Mouse (Mus musculus) layer of hippocampus, postnatal 25 days (tissue): ENCODE measurements around the gene Gm266. TPM values are rescaled to one million over a fixed set of nuclear protein-coding genes. Genes with fewer than 3 reads are reported as not detected.

Experiments
- DNase-seq, 2 experiments: peaks; one replicate each; pipeline ENCODE4 v3.0.0; 2022; ENCODE audit warnings: mixed read lengths in 2 of 2, low spot score in 1 of 2; ENCODE audit errors: extremely low spot score in 1 of 2
- total RNA-seq, 2 experiments: library from RNA; stranded (reverse); gene quantifications; 2 replicates each; pipeline ENCODE4 v1.2.3; 2021

Gene Gm266
- total RNA-seq, 2 experiments from 2014 or later, result 5.6 to 7.8 TPM

- DNase-seq, result no peak
Observed at GRCm38 (mm10) chr12:111455860-111456259, 29.8 kb downstream of the Gm266 start.

GRCm38 (mm10) chr12:111455311-111455846 is 30.2 kb downstream of the Gm266 start:
- DNase-seq, result no peak

GRCm38 (mm10) chr12:111454543-111455280 is 30.9 kb downstream of the Gm266 start:
- no peak for DNase-seq

- no peak for DNase-seq
Observed at GRCm38 (mm10) chr12:111454021-111454420, 31.6 kb downstream of the Gm266 start.

GRCm38 (mm10) chr12:111451561-111451960 is 34.1 kb downstream of the Gm266 start:
- DNase-seq, result no peak

GRCm38 (mm10) chr12:111450359-111450758 is 35.3 kb downstream of the Gm266 start:
- DNase-seq, result no peak

- no peak for DNase-seq
Observed at GRCm38 (mm10) chr12:111448931-111449705, 36.5 kb downstream of the Gm266 start.

- no peak for DNase-seq
Observed at GRCm38 (mm10) chr12:111447898-111448760, 37.5 kb downstream of the Gm266 start.

- DNase-seq, result no peak
Observed at GRCm38 (mm10) chr12:111447350-111447749, 38.3 kb downstream of the Gm266 start.

- DNase-seq, result no peak
Observed at GRCm38 (mm10) chr12:111446745-111447144, 38.9 kb downstream of the Gm266 start.

- no peak for DNase-seq
Observed at GRCm38 (mm10) chr12:111445890-111446613, 39.6 kb downstream of the Gm266 start.

GRCm38 (mm10) chr12:111445161-111445889 is 40.3 kb downstream of the Gm266 start:
- no peak for DNase-seq

- no peak for DNase-seq
Observed at GRCm38 (mm10) chr12:111443921-111444831, 41.4 kb downstream of the Gm266 start.

- no peak for DNase-seq
Observed at GRCm38 (mm10) chr12:111443011-111443870, 42.4 kb downstream of the Gm266 start.

GRCm38 (mm10) chr12:111442309-111443010 is 43.2 kb downstream of the Gm266 start, which contains the start of gene Tnfaip2:
TSS of gene Tnfaip2 (plus strand) at chr12:111442469.
- DNase-seq, result no peak

GRCm38 (mm10) chr12:111441523-111441922 is 44.1 kb downstream of the Gm266 start:
- DNase-seq, result no peak
